Mouse (Mus musculus) liver, embryonic 12.5 days (tissue): ENCODE measurements around the gene Smco2. TPM values are rescaled to one million over a fixed set of nuclear protein-coding genes. Genes with fewer than 3 reads are reported as not detected.

Experiments used
- ATAC-seq: fragments of 200-750 bp; cut with Nextera tagmentation; 2 replicates; pipeline ENCODE4 v1.8.0; 2017; ENCODE audit warnings: moderate number of reproducible peaks, mild to moderate bottlenecking, moderate library complexity
- H3K27ac ChIP-seq: fragments of 300-500 bp; sonication (generic); 2 replicates; pipeline ENCODE4 v1.5.1; 2016; ENCODE audit warnings: mild to moderate bottlenecking
- H3K27me3 ChIP-seq: fragments of 300-500 bp; sonication (generic); replicated peaks from 2 replicates; pipeline ENCODE4 v1.6.1; 2016; ENCODE audit warnings: mild to moderate bottlenecking, moderate library complexity
- H3K36me3 ChIP-seq: fragments of 300-500 bp; sonication (generic); 2 replicates; pipeline ENCODE4 v1.6.1; 2016; ENCODE audit warnings: mild to moderate bottlenecking, moderate library complexity
- H3K4me1 ChIP-seq: fragments of 300-500 bp; sonication (generic); 2 replicates; pipeline ENCODE4 v1.6.1; 2016
- H3K4me2 ChIP-seq: fragments of 300-500 bp; sonication (generic); 2 replicates; pipeline ENCODE4 v1.6.1; 2016; ENCODE audit warnings: mild to moderate bottlenecking, moderate library complexity
- H3K4me3 ChIP-seq: fragments of 300-500 bp; sonication (generic); 2 replicates; pipeline ENCODE4 v1.5.1; 2016; ENCODE audit warnings: mild to moderate bottlenecking, moderate library complexity
- H3K9ac ChIP-seq: fragments of 300-500 bp; sonication (generic); 2 replicates; pipeline ENCODE4 v1.6.1; 2016; ENCODE audit warnings: mild to moderate bottlenecking, moderate library complexity
- H3K9me3 ChIP-seq: fragments of 300-500 bp; sonication (generic); replicated peaks from 2 replicates; pipeline ENCODE4 v1.6.1; 2016; ENCODE audit warnings: mild to moderate bottlenecking, moderate library complexity
- WGBS: fragments of 180-500 bp; shearing (Covaris S2); methylation state at CpG from one replicate; pipeline ENCODE4 v1.1.7; 2016; ENCODE audit not compliant: insufficient replicate concordance; 5-methylcytosine and 5-hydroxymethylcytosine counted together
- polyA plus RNA-seq: library from polyadenylated mRNA; unstranded; fragments of >200 nt; fragmentation: Nextera tagmentation; extraction: Ambion mirVana; gene quantifications from 2 replicates; pipeline ENCODE4 v1.2.1, GENCODE M21; 2016

The Smco2 gene
- polyA plus RNA-seq, 1 experiment from 2014 or later, result not detected

- no peaks in the 10 kb centered on the region for H3K9me3 ChIP-seq
- H3K27ac ChIP-seq, result peak within 1 kb of the TSS; percentile 70
- H3K4me1 ChIP-seq, result peaks cover 32% of the 10 kb centered on the region
- peak; percentile 98 for ATAC-seq
- H3K36me3 ChIP-seq, result no peaks in the 10 kb centered on the region
- 3% methylated on average over 78 of the region's 80 CpGs for WGBS
- peaks cover 7% of the 10 kb centered on the region; the same call in 1 of the 2 replicates for H3K27me3 ChIP-seq
- peak within 1 kb of the TSS; percentile 85 for H3K9ac ChIP-seq
- peak within 1 kb of the TSS; percentile 79 for H3K4me3 ChIP-seq
- peak within 1 kb of the TSS; percentile 96 for H3K4me2 ChIP-seq
Observed at GRCm38 (mm10) chr6:146887958-146888659, 38.2 kb downstream of the Smco2 start, which contains the start of gene Ppfibp1. TSS of gene Ppfibp1 (plus strand) at chr6:146888487.

GRCm38 (mm10) chr6:146888660-146889490 is 39.0 kb downstream of the Smco2 start:
- Histone ChIP-seq H3K9ac (peak overlapping the region; percentile 85), H3K27me3 (peaks cover 7% of the 10 kb centered on the region; the same call in 1 of the 2 replicates), H3K4me1 (peaks cover 32% of the 10 kb centered on the region), H3K27ac (peak overlapping the region; percentile 70), H3K4me2 (peak overlapping the region; percentile 96), H3K9me3 (no peaks in the 10 kb centered on the region), H3K36me3 (no peaks in the 10 kb centered on the region), H3K4me3 (peak overlapping the region; percentile 79)
- ATAC-seq, result peak; percentile 56
- 11% methylated on average over 26 of the region's 26 CpGs for WGBS

GRCm38 (mm10) chr6:146890215-146890614 is 40.3 kb downstream of the Smco2 start:
- WGBS, result 64% methylated on average over 2 of the region's 2 CpGs

GRCm38 (mm10) chr6:146890633-146891032 is 40.7 kb downstream of the Smco2 start:
- ATAC-seq, result no peak
- no peak overlapping the region for H3K9ac ChIP-seq
- no peak overlapping the region for H3K27ac ChIP-seq
- no peaks in the 10 kb centered on the region for H3K36me3 ChIP-seq
- peak overlapping the region; percentile 17 for H3K4me2 ChIP-seq
- H3K4me1 ChIP-seq, result peaks cover 28% of the 10 kb centered on the region
- H3K9me3 ChIP-seq, result no peaks in the 10 kb centered on the region
- H3K27me3 ChIP-seq, result peaks cover 7% of the 10 kb centered on the region; the same call in 1 of the 2 replicates
- no peak overlapping the region for H3K4me3 ChIP-seq

More at GRCm38 (mm10) chr6:146890215-146890614, 40.3 kb downstream of the Smco2 start:
- Histone ChIP-seq H3K4me2 (peak overlapping the region; percentile 17), H3K4me3 (no peak overlapping the region), H3K4me1 (peaks cover 28% of the 10 kb centered on the region), H3K27me3 (peaks cover 7% of the 10 kb centered on the region; the same call in 1 of the 2 replicates), H3K27ac (no peak overlapping the region), H3K9me3 (no peaks in the 10 kb centered on the region), H3K36me3 (no peaks in the 10 kb centered on the region), H3K9ac (no peak overlapping the region)
- ATAC-seq, result no peak

- no peaks in the 10 kb centered on the region for H3K36me3 ChIP-seq
- no peak overlapping the region for H3K4me3 ChIP-seq
- H3K9me3 ChIP-seq, result no peaks in the 10 kb centered on the region
- 59% methylated on average over 2 of the region's 2 CpGs for WGBS
- no peak overlapping the region for H3K4me2 ChIP-seq
- peaks cover 7% of the 10 kb centered on the region; the same call in 1 of the 2 replicates for H3K27me3 ChIP-seq
- H3K9ac ChIP-seq, result no peak overlapping the region
- no peak overlapping the region for H3K27ac ChIP-seq
- no peak for ATAC-seq
- peaks cover 16% of the 10 kb centered on the region for H3K4me1 ChIP-seq
Observed at GRCm38 (mm10) chr6:146893890-146894289, 44.0 kb downstream of the Smco2 start.

GRCm38 (mm10) chr6:146898709-146899108 is 48.8 kb downstream of the Smco2 start:
- Histone ChIP-seq H3K4me1 (peaks cover 3% of the 10 kb centered on the region; the same call in 1 of the 2 replicates), H3K27ac (no peak overlapping the region), H3K9me3 (no peaks in the 10 kb centered on the region), H3K4me3 (no peak overlapping the region), H3K4me2 (no peak overlapping the region), H3K36me3 (no peaks in the 10 kb centered on the region), H3K9ac (no peak overlapping the region), H3K27me3 (no peaks in the 10 kb centered on the region)
- 62% methylated on average over 6 of the region's 6 CpGs for WGBS
- ATAC-seq, result no peak

GRCm38 (mm10) chr6:146899647-146900046 is 49.7 kb downstream of the Smco2 start:
- Histone ChIP-seq H3K4me3 (no peak overlapping the region), H3K9me3 (no peaks in the 10 kb centered on the region), H3K36me3 (no peaks in the 10 kb centered on the region), H3K4me2 (no peak overlapping the region), H3K9ac (no peak overlapping the region), H3K27ac (no peak overlapping the region), H3K4me1 (peaks cover 3% of the 10 kb centered on the region; the same call in 1 of the 2 replicates), H3K27me3 (no peaks in the 10 kb centered on the region)
- ATAC-seq, result no peak
- 65% methylated on average over 2 of the region's 2 CpGs for WGBS

GRCm38 (mm10) chr6:146901929-146902328 is 52.0 kb downstream of the Smco2 start:
- H3K4me1 ChIP-seq, result peaks cover 15% of the 10 kb centered on the region
- H3K9me3 ChIP-seq, result no peaks in the 10 kb centered on the region
- ATAC-seq, result no peak
- H3K4me2 ChIP-seq, result no peak overlapping the region
- H3K9ac ChIP-seq, result no peak overlapping the region
- 75% methylated on average over 4 of the region's 4 CpGs for whole genome bisulfite sequencing
- no peaks in the 10 kb centered on the region for H3K36me3 ChIP-seq
- H3K27ac ChIP-seq, result no peak overlapping the region
- H3K27me3 ChIP-seq, result no peaks in the 10 kb centered on the region
- H3K4me3 ChIP-seq, result no peak overlapping the region

GRCm38 (mm10) chr6:146903632-146904031 is 53.7 kb downstream of the Smco2 start:
- 55% methylated on average over 2 of the region's 2 CpGs for WGBS
- Histone ChIP-seq H3K9me3 (no peaks in the 10 kb centered on the region), H3K9ac (no peak overlapping the region), H3K4me3 (no peak overlapping the region), H3K27me3 (no peaks in the 10 kb centered on the region), H3K4me2 (no peak overlapping the region), H3K27ac (no peak overlapping the region), H3K4me1 (peaks cover 24% of the 10 kb centered on the region), H3K36me3 (no peaks in the 10 kb centered on the region)
- no peak for ATAC-seq

GRCm38 (mm10) chr6:146904707-146905106 is 54.8 kb downstream of the Smco2 start:
- 74% methylated on average over 3 of the region's 3 CpGs for WGBS
- Histone ChIP-seq H3K9ac (no peak overlapping the region), H3K27me3 (no peaks in the 10 kb centered on the region), H3K27ac (no peak overlapping the region), H3K4me2 (no peak overlapping the region), H3K36me3 (no peaks in the 10 kb centered on the region), H3K4me3 (no peak overlapping the region), H3K9me3 (no peaks in the 10 kb centered on the region), H3K4me1 (peaks cover 27% of the 10 kb centered on the region)
- no peak for ATAC-seq

- Histone ChIP-seq H3K9me3 (no peaks in the 10 kb centered on the region), H3K27me3 (no peaks in the 10 kb centered on the region), H3K27ac (no peak overlapping the region), H3K4me1 (peaks cover 27% of the 10 kb centered on the region), H3K9ac (no peak overlapping the region), H3K4me3 (no peak overlapping the region), H3K36me3 (no peaks in the 10 kb centered on the region), H3K4me2 (no peak overlapping the region)
- 61% methylated on average over 3 of the region's 3 CpGs for WGBS
- no peak for ATAC-seq
Observed at GRCm38 (mm10) chr6:146906000-146906786, 56.3 kb downstream of the Smco2 start.
